Mouse (Mus musculus) stomach, embryonic 15.5 days (tissue): ENCODE data around the gene Ccdc12. TPM values are rescaled to one million over a fixed set of nuclear protein-coding genes. Genes with fewer than 3 reads are reported as not detected.

Experiments
- ATAC-seq: fragments of 200-750 bp; cut with Nextera tagmentation; 2 replicates; pipeline ENCODE4 v1.8.0; 2017; ENCODE audit warnings: low read depth, moderate number of reproducible peaks, moderate TSS enrichment; ENCODE audit not compliant: insufficient read depth, low FRiP score
- H3K27ac ChIP-seq: fragments of 300-500 bp; sonication (generic); 2 replicates; pipeline ENCODE4 v1.5.1; 2015; ENCODE audit warnings: mild to moderate bottlenecking, inconsistent platforms
- H3K27me3 ChIP-seq: fragments of 300-500 bp; sonication (generic); replicated peaks from 2 replicates; pipeline ENCODE4 v1.6.1; 2015; ENCODE audit warnings: inconsistent platforms
- H3K36me3 ChIP-seq: fragments of 300-500 bp; sonication (generic); 2 replicates; pipeline ENCODE4 v1.6.1; 2015; ENCODE audit warnings: inconsistent platforms
- H3K4me1 ChIP-seq: fragments of 300-500 bp; sonication (generic); 2 replicates; pipeline ENCODE4 v1.6.1; 2015; ENCODE audit warnings: inconsistent platforms
- H3K4me2 ChIP-seq: fragments of 300-500 bp; sonication (generic); 2 replicates; pipeline ENCODE4 v1.6.1; 2015; ENCODE audit warnings: mild to moderate bottlenecking, inconsistent platforms
- H3K4me3 ChIP-seq: fragments of 300-500 bp; sonication (generic); replicated peaks from 2 replicates; pipeline ENCODE4 v1.5.1; 2015; ENCODE audit warnings: inconsistent platforms
- H3K9ac ChIP-seq: fragments of 300-500 bp; sonication (generic); 2 replicates; pipeline ENCODE4 v1.6.1; 2015; ENCODE audit warnings: inconsistent platforms
- H3K9me3 ChIP-seq: fragments of 300-500 bp; sonication (generic); 2 replicates; pipeline ENCODE4 v1.6.1; 2016; ENCODE audit warnings: inconsistent platforms
- WGBS: fragments of 180-500 bp; shearing (Covaris S2); methylation state at CpG from one replicate; pipeline ENCODE4 v1.1.7; 2015; 5-methylcytosine and 5-hydroxymethylcytosine counted together
- polyA plus RNA-seq: library from polyadenylated mRNA; unstranded; fragments of >200 nt; fragmentation: Nextera tagmentation; extraction: Ambion mirVana; gene quantifications from 2 replicates; pipeline ENCODE4 v1.2.1, GENCODE M21; 2015

The Ccdc12 gene
- polyA plus RNA-seq, 1 experiment from 2014 or later = 160 TPM

GRCm38 (mm10) chr9:110697465-110697864 lies 41.2 kb downstream of the Ccdc12 start:
- Histone ChIP-seq H3K27me3 (no peaks in the 10 kb centered on the region), H3K4me3 (no peak overlapping the region), H3K27ac (no peak overlapping the region), H3K4me2 (no peak overlapping the region), H3K9me3 (no peaks in the 10 kb centered on the region), H3K36me3 (peaks cover 24% of the 10 kb centered on the region), H3K9ac (no peak overlapping the region), H3K4me1 (no peaks in the 10 kb centered on the region)
- WGBS = 70% methylated on average over 3 of the region's 3 CpGs
- ATAC-seq = no peak

DNA sequence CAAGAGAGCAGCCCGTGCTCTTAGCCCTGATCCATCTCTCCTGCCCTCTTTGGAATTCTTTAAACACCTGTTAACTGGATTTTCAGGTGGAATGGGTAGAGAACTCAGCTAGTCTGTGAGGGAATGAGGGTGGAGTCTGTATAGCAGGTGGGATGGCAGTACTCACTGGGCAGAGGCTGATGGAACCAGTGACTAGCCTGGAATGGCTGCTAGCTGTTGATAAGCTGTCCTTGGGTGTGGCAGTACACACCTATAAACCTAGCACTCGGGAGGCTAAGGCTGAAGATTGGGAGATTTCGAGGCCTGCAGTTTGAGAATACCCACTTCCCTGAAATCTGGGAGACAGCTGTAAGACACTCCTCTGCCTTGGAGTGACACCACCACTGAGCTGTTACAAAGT lies 43.3 kb downstream of the Ccdc12 start:
- peak; percentile 70; the same call in 1 of the 2 replicates for ATAC-seq
- Histone ChIP-seq H3K9me3 (no peaks in the 10 kb centered on the region), H3K27ac (no peak overlapping the region; the same call in 1 of the 2 replicates), H3K27me3 (no peaks in the 10 kb centered on the region), H3K4me1 (no peaks in the 10 kb centered on the region), H3K4me3 (no peak overlapping the region), H3K9ac (no peak overlapping the region), H3K36me3 (peaks cover 13% of the 10 kb centered on the region), H3K4me2 (no peak overlapping the region)
- WGBS = 69% methylated on average over 3 of the region's 3 CpGs

GRCm38 (mm10) chr9:110701114-110702032 lies 45.1 kb downstream of the Ccdc12 start:
- Histone ChIP-seq H3K9ac (no peak overlapping the region), H3K4me3 (no peak overlapping the region), H3K9me3 (no peaks in the 10 kb centered on the region), H3K36me3 (peaks cover 10% of the 10 kb centered on the region), H3K27me3 (no peaks in the 10 kb centered on the region), H3K4me2 (no peak overlapping the region), H3K27ac (no peak overlapping the region), H3K4me1 (no peaks in the 10 kb centered on the region)
- 78% methylated on average over 12 of the region's 12 CpGs for WGBS
- no peak for ATAC-seq

GRCm38 (mm10) chr9:110702848-110703247 lies 46.5 kb downstream of the Ccdc12 start:
- H3K4me1 ChIP-seq = no peaks in the 10 kb centered on the region
- H3K27ac ChIP-seq = peak overlapping the region; percentile 37
- H3K27me3 ChIP-seq = no peaks in the 10 kb centered on the region
- H3K9me3 ChIP-seq = no peaks in the 10 kb centered on the region
- no peak for ATAC-seq
- no peak overlapping the region for H3K4me3 ChIP-seq
- 63% methylated on average over 1 of the region's 1 CpGs for WGBS
- H3K4me2 ChIP-seq = no peak overlapping the region
- H3K9ac ChIP-seq = no peak overlapping the region
- H3K36me3 ChIP-seq = peaks cover 10% of the 10 kb centered on the region

DNA sequence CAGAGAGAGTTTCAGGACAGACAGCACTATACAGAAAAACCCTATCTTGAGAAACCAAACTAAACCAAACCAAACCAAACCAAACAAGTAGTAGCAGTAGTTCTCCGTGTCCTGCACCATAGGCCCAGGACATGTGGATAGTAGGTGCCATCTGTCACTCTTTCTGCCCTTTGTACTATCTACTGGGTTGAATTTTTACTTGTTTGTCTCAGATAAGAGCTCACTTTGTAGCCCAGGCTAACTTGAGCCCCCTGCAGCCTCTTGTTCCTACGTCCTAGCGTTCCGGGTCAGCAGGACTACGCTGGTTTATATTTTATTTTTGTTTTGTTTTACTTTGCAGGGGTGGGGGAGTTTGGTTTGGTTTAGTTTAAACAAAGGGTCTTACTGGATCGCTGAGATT lies 47.6 kb downstream of the Ccdc12 start:
- WGBS = 78% methylated on average over 6 of the region's 6 CpGs

GRCm38 (mm10) chr9:110706784-110707183 lies 50.5 kb downstream of the Ccdc12 start:
- Histone ChIP-seq H3K36me3 (peaks cover 10% of the 10 kb centered on the region; the same call in 1 of the 2 replicates), H3K4me2 (no peak overlapping the region), H3K4me3 (no peak overlapping the region), H3K4me1 (peaks cover 11% of the 10 kb centered on the region; the same call in 1 of the 2 replicates), H3K9me3 (no peaks in the 10 kb centered on the region), H3K27me3 (no peaks in the 10 kb centered on the region), H3K27ac (no peak overlapping the region), H3K9ac (no peak overlapping the region)
- ATAC-seq = no peak
- 77% methylated on average over 5 of the region's 5 CpGs for WGBS

More for the DNA sequence above, 47.6 kb downstream of the Ccdc12 start:
- ATAC-seq = no peak
- no peaks in the 10 kb centered on the region for H3K27me3 ChIP-seq
- no peak overlapping the region for H3K4me3 ChIP-seq
- no peak overlapping the region for H3K27ac ChIP-seq
- peaks cover 13% of the 10 kb centered on the region for H3K36me3 ChIP-seq
- no peak overlapping the region for H3K4me2 ChIP-seq
- no peaks in the 10 kb centered on the region for H3K4me1 ChIP-seq
- no peak overlapping the region for H3K9ac ChIP-seq
- no peaks in the 10 kb centered on the region for H3K9me3 ChIP-seq

- Histone ChIP-seq H3K36me3 (peaks cover 16% of the 10 kb centered on the region; the same call in 1 of the 2 replicates), H3K4me3 (peak overlapping the region; percentile 28; the same call in 1 of the 2 replicates), H3K27me3 (no peaks in the 10 kb centered on the region), H3K9ac (no peak overlapping the region), H3K4me2 (peak overlapping the region; percentile 44), H3K4me1 (peaks cover 11% of the 10 kb centered on the region; the same call in 1 of the 2 replicates), H3K9me3 (no peaks in the 10 kb centered on the region), H3K27ac (peak overlapping the region; percentile 23; the same call in 1 of the 2 replicates)
- peak; percentile 76 for ATAC-seq
- WGBS = 38% methylated on average over 5 of the region's 5 CpGs
These were observed 53.4 kb downstream of the Ccdc12 start for GRCm38 (mm10) chr9:110709640-110710258.

DNA sequence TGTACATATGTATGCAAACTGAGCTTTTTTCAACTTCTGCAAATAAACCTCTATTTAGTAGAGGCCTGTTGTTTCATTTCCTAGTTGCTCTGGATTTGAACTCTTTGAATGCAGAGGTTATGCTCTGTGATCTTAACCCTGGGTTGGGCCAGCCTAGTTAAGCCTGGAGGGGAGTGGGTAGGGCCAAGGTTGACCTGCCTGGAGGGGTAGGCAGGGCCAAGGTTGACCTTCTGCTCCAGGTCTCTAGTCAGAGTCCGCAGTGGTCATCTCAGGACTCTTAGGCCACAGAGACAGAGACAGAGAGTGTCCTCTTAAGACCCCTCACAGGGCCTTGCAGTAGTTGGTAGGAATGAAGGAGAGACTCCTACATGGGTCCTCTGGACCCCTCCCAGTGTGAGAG lies 55.2 kb downstream of the Ccdc12 start:
- no peak for ATAC-seq
- H3K36me3 ChIP-seq = peaks cover 15% of the 10 kb centered on the region; the same call in 1 of the 2 replicates
- no peaks in the 10 kb centered on the region for H3K9me3 ChIP-seq
- no peak overlapping the region for H3K4me3 ChIP-seq
- H3K4me1 ChIP-seq = peaks cover 11% of the 10 kb centered on the region; the same call in 1 of the 2 replicates
- no peak overlapping the region for H3K9ac ChIP-seq
- H3K27ac ChIP-seq = no peak overlapping the region
- H3K27me3 ChIP-seq = no peaks in the 10 kb centered on the region
- no peak overlapping the region for H3K4me2 ChIP-seq
- 83% methylated on average over 1 of the region's 1 CpGs for WGBS

DNA sequence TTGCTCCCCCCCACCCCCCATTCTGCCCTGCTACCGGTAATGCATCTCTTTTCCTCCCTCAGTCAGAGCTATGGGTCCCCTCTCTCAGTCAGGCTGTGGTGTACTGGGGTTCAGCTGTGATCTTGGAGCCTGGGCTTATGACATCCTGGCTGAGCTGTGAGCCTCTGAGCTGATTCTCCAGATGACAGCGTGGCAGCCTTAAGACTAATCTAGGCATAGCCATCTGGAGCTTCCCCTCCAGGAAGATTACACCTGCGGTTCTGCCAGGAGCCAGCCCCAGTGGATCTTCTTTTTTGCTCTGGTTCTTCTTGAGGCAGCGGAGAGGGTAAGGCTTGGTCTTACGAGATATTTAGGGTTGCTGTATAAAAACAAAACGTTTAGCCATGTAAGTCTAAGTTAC lies 55.7 kb downstream of the Ccdc12 start:
- 91% methylated on average over 6 of the region's 6 CpGs for WGBS
- H3K4me3 ChIP-seq = no peak overlapping the region
- H3K27me3 ChIP-seq = no peaks in the 10 kb centered on the region
- peaks cover 15% of the 10 kb centered on the region; the same call in 1 of the 2 replicates for H3K36me3 ChIP-seq
- ATAC-seq = no peak
- H3K4me1 ChIP-seq = peaks cover 11% of the 10 kb centered on the region; the same call in 1 of the 2 replicates
- H3K9me3 ChIP-seq = no peaks in the 10 kb centered on the region
- H3K27ac ChIP-seq = no peak overlapping the region
- H3K4me2 ChIP-seq = no peak overlapping the region
- H3K9ac ChIP-seq = no peak overlapping the region

- ATAC-seq = no peak
- Histone ChIP-seq H3K36me3 (peaks cover 15% of the 10 kb centered on the region; the same call in 1 of the 2 replicates), H3K9ac (no peak overlapping the region), H3K4me3 (no peak overlapping the region), H3K27ac (no peak overlapping the region), H3K27me3 (no peaks in the 10 kb centered on the region), H3K9me3 (no peaks in the 10 kb centered on the region), H3K4me1 (peaks cover 11% of the 10 kb centered on the region; the same call in 1 of the 2 replicates), H3K4me2 (no peak overlapping the region)
- 87% methylated on average over 4 of the region's 4 CpGs for WGBS
These were observed 56.2 kb downstream of the Ccdc12 start for GRCm38 (mm10) chr9:110712545-110712944.

- Histone ChIP-seq H3K27ac (no peak overlapping the region), H3K4me2 (no peak overlapping the region), H3K4me1 (peaks cover 11% of the 10 kb centered on the region; the same call in 1 of the 2 replicates), H3K9ac (no peak overlapping the region), H3K27me3 (no peaks in the 10 kb centered on the region), H3K4me3 (no peak overlapping the region), H3K36me3 (peaks cover 15% of the 10 kb centered on the region; the same call in 1 of the 2 replicates), H3K9me3 (no peaks in the 10 kb centered on the region)
- 59% methylated on average over 1 of the region's 1 CpGs for WGBS
- no peak for ATAC-seq
These were observed 57.1 kb downstream of the Ccdc12 start for GRCm38 (mm10) chr9:110713389-110713788.

DNA sequence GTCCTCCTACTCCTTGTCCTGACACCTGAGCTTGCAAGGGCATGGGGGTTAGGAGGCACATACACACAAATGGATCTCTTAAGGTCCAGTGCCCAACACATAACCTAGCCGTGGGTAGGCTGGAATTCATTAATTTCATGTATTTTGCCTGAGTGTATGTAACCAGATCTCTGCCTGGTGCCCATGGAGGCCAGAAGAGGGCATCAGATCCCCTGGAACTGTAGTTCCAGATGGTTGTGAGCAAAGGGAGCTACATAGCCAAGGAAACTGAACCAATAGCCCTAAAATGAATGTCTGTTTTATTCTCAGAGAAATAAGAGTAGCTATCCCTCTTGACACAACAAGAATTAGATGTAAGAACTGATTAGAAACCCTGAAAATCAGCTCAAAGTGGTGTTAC lies 59.1 kb downstream of the Ccdc12 start:
- Histone ChIP-seq H3K27me3 (no peaks in the 10 kb centered on the region), H3K27ac (no peak overlapping the region), H3K4me1 (0 out of 2 replicates have a peak, but pooled peaks cover 5% of the 10 kb centered on the region), H3K36me3 (peaks cover 12% of the 10 kb centered on the region; the same call in 1 of the 2 replicates), H3K4me2 (no peak overlapping the region), H3K4me3 (no peak overlapping the region), H3K9me3 (no peaks in the 10 kb centered on the region), H3K9ac (no peak overlapping the region)
- ATAC-seq = no peak
- WGBS = 58% methylated on average over 1 of the region's 1 CpGs
